Mouse (Mus musculus) forebrain, embryonic 13.5 days (tissue): ENCODE data around the gene Kifap3. TPM values are rescaled to one million over a fixed set of nuclear protein-coding genes. Genes with fewer than 3 reads are reported as not detected.
"Not testable (repeated sequence)": the region's sequence is repeated elsewhere in the genome, so short reads cannot be mapped to it uniquely, and the experiment has no call there.

Experiments used
- ATAC-seq: fragments of 200-750 bp; cut with Nextera tagmentation; 2 replicates; pipeline ENCODE4 v1.8.0; 2017
- H3K27ac ChIP-seq: fragments of 300-500 bp; sonication (generic); 2 replicates; pipeline ENCODE4 v1.5.1; 2015; ENCODE audit warnings: inconsistent platforms, mild to moderate bottlenecking, moderate library complexity
- H3K27me3 ChIP-seq: fragments of 300-500 bp; sonication (generic); 2 replicates; pipeline ENCODE4 v1.6.1; 2015; ENCODE audit warnings: mild to moderate bottlenecking, inconsistent platforms
- H3K36me3 ChIP-seq: fragments of 300-500 bp; sonication (generic); 2 replicates; pipeline ENCODE4 v1.6.1; 2015; ENCODE audit warnings: mild to moderate bottlenecking, inconsistent platforms; ENCODE audit not compliant: poor library complexity, severe bottlenecking
- H3K4me1 ChIP-seq: fragments of 300-500 bp; sonication (generic); 2 replicates; pipeline ENCODE4 v1.6.1; 2015; ENCODE audit warnings: inconsistent platforms
- H3K4me2 ChIP-seq: fragments of 300-500 bp; sonication (generic); 2 replicates; pipeline ENCODE4 v1.6.1; 2015; ENCODE audit warnings: inconsistent platforms, mild to moderate bottlenecking, moderate library complexity
- H3K4me3 ChIP-seq: fragments of 300-500 bp; sonication (generic); 2 replicates; pipeline ENCODE4 v1.5.1; 2015; ENCODE audit warnings: mild to moderate bottlenecking, inconsistent platforms
- H3K9ac ChIP-seq: fragments of 300-500 bp; sonication (generic); 2 replicates; pipeline ENCODE4 v1.6.1; 2015; ENCODE audit warnings: mild to moderate bottlenecking, inconsistent platforms
- H3K9me3 ChIP-seq: fragments of 300-500 bp; sonication (generic); replicated peaks from 2 replicates; pipeline ENCODE4 v1.6.1; 2016; ENCODE audit warnings: inconsistent platforms
- WGBS: fragments of 180-500 bp; shearing (Covaris S2); methylation state at CpG from one replicate; pipeline ENCODE4 v1.1.7; 2015; 5-methylcytosine and 5-hydroxymethylcytosine counted together
- polyA plus RNA-seq: library from polyadenylated mRNA; unstranded; fragments of >200 nt; fragmentation: Nextera tagmentation; extraction: Ambion mirVana; gene quantifications from 2 replicates; pipeline ENCODE4 v1.2.1, GENCODE M21; 2015

Kifap3 gene
- polyA plus RNA-seq, result 59.7 and 67.2 TPM in 2 replicates

GRCm38 (mm10) chr1:163779336-163780115, at the start of gene Kifap3:
TSS of gene Kifap3 (plus strand) at chr1:163779583.
- Histone ChIP-seq H3K27me3 (no peaks in the 10 kb centered on the region), H3K4me3 (peak within 1 kb of the TSS; percentile 84), H3K27ac (peak within 1 kb of the TSS; percentile 75), H3K9ac (peak within 1 kb of the TSS; percentile 89), H3K4me2 (peak within 1 kb of the TSS; percentile 68), H3K9me3 (peaks cover 4% of the 10 kb centered on the region; the same call in 1 of the 2 replicates), H3K36me3 (peaks cover 12% of the 10 kb centered on the region), H3K4me1 (peaks cover 7% of the 10 kb centered on the region; the same call in 1 of the 2 replicates)
- under 1% methylated on average over 42 of the region's 48 CpGs for WGBS
- peak; percentile 100 for ATAC-seq

- not testable (repeated sequence) for H3K4me1 ChIP-seq, H3K27me3 ChIP-seq, H3K4me3 ChIP-seq, H3K4me2 ChIP-seq, H3K36me3 ChIP-seq, H3K27ac ChIP-seq, H3K9me3 ChIP-seq, ATAC-seq, H3K9ac ChIP-seq
- 93% methylated on average over 10 of the region's 10 CpGs for WGBS
Observed at GRCm38 (mm10) chr1:163731166-163731565, 48.2 kb upstream of the Kifap3 start.

GRCm38 (mm10) chr1:163736441-163737238, 42.7 kb upstream of the Kifap3 start:
- Histone ChIP-seq H3K27ac (no peak overlapping the region), H3K4me2 (no peak overlapping the region), H3K27me3 (no peaks in the 10 kb centered on the region), H3K9ac (no peak overlapping the region), H3K4me1 (no peaks in the 10 kb centered on the region), H3K36me3 (no peaks in the 10 kb centered on the region), H3K4me3 (no peak overlapping the region), H3K9me3 (no peaks in the 10 kb centered on the region)
- WGBS, result 84% methylated on average over 10 of the region's 10 CpGs
- no peak for ATAC-seq

GRCm38 (mm10) chr1:163737239-163737533, 42.2 kb upstream of the Kifap3 start:
- no peaks in the 10 kb centered on the region for H3K4me1 ChIP-seq
- no peak overlapping the region for H3K9ac ChIP-seq
- WGBS, result 86% methylated on average over 1 of the region's 1 CpGs
- no peak overlapping the region for H3K4me2 ChIP-seq
- H3K9me3 ChIP-seq, result no peaks in the 10 kb centered on the region
- H3K27ac ChIP-seq, result no peak overlapping the region
- H3K27me3 ChIP-seq, result no peaks in the 10 kb centered on the region
- no peaks in the 10 kb centered on the region for H3K36me3 ChIP-seq
- no peak for ATAC-seq
- H3K4me3 ChIP-seq, result no peak overlapping the region

GRCm38 (mm10) chr1:163751360-163751992, 27.9 kb upstream of the Kifap3 start:
- H3K4me3 ChIP-seq, result no peak overlapping the region
- no peak overlapping the region for H3K9ac ChIP-seq
- 63% methylated on average over 4 of the region's 4 CpGs for WGBS
- H3K4me1 ChIP-seq, result no peaks in the 10 kb centered on the region
- H3K27me3 ChIP-seq, result no peaks in the 10 kb centered on the region
- H3K27ac ChIP-seq, result no peak overlapping the region
- no peak overlapping the region for H3K4me2 ChIP-seq
- no peaks in the 10 kb centered on the region for H3K36me3 ChIP-seq
- peak; percentile 69; the same call in 1 of the 2 replicates for ATAC-seq
- no peaks in the 10 kb centered on the region for H3K9me3 ChIP-seq

GRCm38 (mm10) chr1:163757462-163758207, 21.7 kb upstream of the Kifap3 start:
- whole genome bisulfite sequencing, result 86% methylated on average over 10 of the region's 10 CpGs
- no peaks in the 10 kb centered on the region for H3K27me3 ChIP-seq
- H3K4me1 ChIP-seq, result no peaks in the 10 kb centered on the region
- H3K9ac ChIP-seq, result no peak overlapping the region
- H3K9me3 ChIP-seq, result no peaks in the 10 kb centered on the region
- no peak for ATAC-seq
- no peak overlapping the region for H3K4me3 ChIP-seq
- H3K4me2 ChIP-seq, result no peak overlapping the region
- no peak overlapping the region for H3K27ac ChIP-seq
- H3K36me3 ChIP-seq, result no peaks in the 10 kb centered on the region

GRCm38 (mm10) chr1:163783577-163783976, 4.2 kb downstream of the Kifap3 start:
- not testable (repeated sequence) for H3K27me3 ChIP-seq, ATAC-seq, H3K4me3 ChIP-seq, H3K9me3 ChIP-seq, H3K9ac ChIP-seq, H3K27ac ChIP-seq, H3K4me1 ChIP-seq, H3K4me2 ChIP-seq
- H3K36me3 ChIP-seq, result peaks cover 12% of the 10 kb centered on the region
- 98% methylated on average over 8 of the region's 11 CpGs for WGBS

GRCm38 (mm10) chr1:163821365-163821764, 42.0 kb downstream of the Kifap3 start:
- Histone ChIP-seq H3K27me3 (no peaks in the 10 kb centered on the region), H3K9ac (no peak overlapping the region), H3K4me3 (no peak overlapping the region), H3K27ac (no peak overlapping the region), H3K9me3 (no peaks in the 10 kb centered on the region), H3K4me1 (no peaks in the 10 kb centered on the region), H3K4me2 (no peak overlapping the region), H3K36me3 (peaks cover 17% of the 10 kb centered on the region; the same call in 1 of the 2 replicates)
- WGBS, result 87% methylated on average over 4 of the region's 4 CpGs
- no peak for ATAC-seq

GRCm38 (mm10) chr1:163829482-163829881, 50.1 kb downstream of the Kifap3 start:
- ATAC-seq, result no peak
- Histone ChIP-seq H3K9ac (no peak overlapping the region), H3K4me3 (no peak overlapping the region), H3K4me1 (no peaks in the 10 kb centered on the region), H3K27me3 (no peaks in the 10 kb centered on the region), H3K4me2 (no peak overlapping the region), H3K27ac (no peak overlapping the region), H3K9me3 (no peaks in the 10 kb centered on the region), H3K36me3 (peaks cover 12% of the 10 kb centered on the region)

GRCm38 (mm10) chr1:163834066-163834465, 54.7 kb downstream of the Kifap3 start:
- no peaks in the 10 kb centered on the region for H3K27me3 ChIP-seq
- H3K4me3 ChIP-seq, result no peak overlapping the region
- H3K27ac ChIP-seq, result no peak overlapping the region
- WGBS, result 80% methylated on average over 1 of the region's 1 CpGs
- H3K9ac ChIP-seq, result no peak overlapping the region
- no peaks in the 10 kb centered on the region for H3K9me3 ChIP-seq
- no peaks in the 10 kb centered on the region for H3K4me1 ChIP-seq
- no peak overlapping the region for H3K4me2 ChIP-seq
- H3K36me3 ChIP-seq, result peaks cover 12% of the 10 kb centered on the region
- ATAC-seq, result no peak

GRCm38 (mm10) chr1:163835062-163835461, 55.7 kb downstream of the Kifap3 start:
- no peak for ATAC-seq
- H3K27me3 ChIP-seq, result no peaks in the 10 kb centered on the region
- H3K9me3 ChIP-seq, result no peaks in the 10 kb centered on the region
- H3K9ac ChIP-seq, result no peak overlapping the region
- H3K27ac ChIP-seq, result no peak overlapping the region
- H3K4me3 ChIP-seq, result no peak overlapping the region
- no peak overlapping the region for H3K4me2 ChIP-seq
- H3K4me1 ChIP-seq, result no peaks in the 10 kb centered on the region
- peaks cover 11% of the 10 kb centered on the region for H3K36me3 ChIP-seq
- WGBS, result 96% methylated on average over 2 of the region's 2 CpGs
